Mouse (Mus musculus) spleen, adult 2 months (tissue): Measurements from ENCODE around the gene Adtrp. TPM values are rescaled to one million over a fixed set of nuclear protein-coding genes. Genes with fewer than 3 reads are reported as not detected.
A peak's percentile ranks its signal among the peaks of the same experiment; 100 is the strongest.

Experiments
- DNase-seq, 2 experiments: peaks; one replicate each; pipeline versions ENCODE4 v3.0.0 to v3.0.0-alpha.2; 2012 to 2021; ENCODE audit warnings: low spot score in 2 of 2, low read depth in 1 of 2
- H3K27ac ChIP-seq: fragments of 200-500 bp; 2 replicates; pipeline ENCODE4 v1.5.1; 2012; ENCODE audit warnings: low read length, inconsistent platforms; ENCODE audit not compliant: insufficient read depth
- H3K27me3 ChIP-seq: fragments of 200-500 bp; 2 replicates; pipeline ENCODE4 v1.6.1; 2012; ENCODE audit warnings: mild to moderate bottlenecking, moderate library complexity, low read length, inconsistent platforms; ENCODE audit not compliant: control insufficient read depth, insufficient read depth
- H3K36me3 ChIP-seq: fragments of 200-500 bp; 2 replicates; pipeline ENCODE4 v1.6.1; 2012; ENCODE audit warnings: mild to moderate bottlenecking, low read length, inconsistent platforms; ENCODE audit not compliant: control insufficient read depth, insufficient read depth
- H3K4me1 ChIP-seq: fragments of 200-500 bp; 2 replicates; pipeline ENCODE4 v1.6.1; 2011; ENCODE audit warnings: inconsistent platforms; ENCODE audit not compliant: control insufficient read depth, insufficient read depth, insufficient read length
- H3K4me3 ChIP-seq: fragments of 200-500 bp; 2 replicates; pipeline ENCODE4 v1.5.1; 2011; ENCODE audit warnings: mild to moderate bottlenecking, inconsistent platforms; ENCODE audit not compliant: insufficient read depth, insufficient read length; ENCODE audit errors: extremely low read depth
- CTCF ChIP-seq: fragments of 200-500 bp; IDR thresholded peaks from 2 replicates; pipeline ENCODE4 v1.5.1; 2011; ENCODE audit warnings: mild to moderate bottlenecking, inconsistent platforms; ENCODE audit not compliant: insufficient read depth, insufficient read length, insufficient replicate concordance; ENCODE audit errors: extremely low read depth
- POLR2A ChIP-seq: fragments of 200-500 bp; IDR thresholded peaks from 2 replicates; pipeline ENCODE4 v1.6.1; 2011; ENCODE audit warnings: low read depth, low read length, inconsistent platforms
- WGBS: fragments of 180-500 bp; shearing (Covaris S2); methylation state at CpG from one replicate; pipeline ENCODE4 v1.1.7; 2018; 5-methylcytosine and 5-hydroxymethylcytosine counted together
- polyA plus RNA-seq: library from polyadenylated mRNA; depleted of rRNA; stranded (reverse); fragments of >200 nt; gene quantifications from 2 replicates; pipeline ENCODE4 v1.2.3, GENCODE M21; 2012

The Adtrp gene
- polyA plus RNA-seq, 1 experiment = 1.6 TPM

- no peaks in the 10 kb centered on the region for H3K27me3 ChIP-seq
- no peak overlapping the region for H3K27ac ChIP-seq
- no peak for DNase-seq
- 75% methylated on average over 7 of the region's 7 CpGs for WGBS
- no peak overlapping the region for H3K4me3 ChIP-seq
- H3K36me3 ChIP-seq = no peaks in the 10 kb centered on the region
- H3K4me1 ChIP-seq = peaks cover 4% of the 10 kb centered on the region; the same call in 1 of the 2 replicates
- no peak for TF ChIP-seq POLR2A
- TF ChIP-seq CTCF = no peak
Observed at GRCm38 (mm10) chr13:41805138-41805820, 42.2 kb downstream of the Adtrp start.

- peak; percentile 37 to 73 for DNase-seq
- H3K4me1 ChIP-seq = peaks cover 4% of the 10 kb centered on the region; the same call in 1 of the 2 replicates
- H3K4me3 ChIP-seq = peak overlapping the region; percentile 17; the same call in 1 of the 2 replicates
- TF ChIP-seq POLR2A (no peak), CTCF (no peak)
- H3K27me3 ChIP-seq = no peaks in the 10 kb centered on the region
- no peak overlapping the region; the same call in 1 of the 2 replicates for H3K27ac ChIP-seq
- H3K36me3 ChIP-seq = no peaks in the 10 kb centered on the region
- WGBS = 5% methylated on average over 8 of the region's 8 CpGs
Observed at GRCm38 (mm10) chr13:41803656-41804265, 43.7 kb downstream of the Adtrp start.

- no peaks in the 10 kb centered on the region for H3K27me3 ChIP-seq
- 24% methylated on average over 8 of the region's 8 CpGs for WGBS
- TF ChIP-seq CTCF (no peak), POLR2A (no peak)
Observed at GRCm38 (mm10) chr13:41801177-41801636, 46.3 kb downstream of the Adtrp start.

GRCm38 (mm10) chr13:41792849-41793248 is 54.6 kb downstream of the Adtrp start:
- TF ChIP-seq POLR2A (no peak), CTCF (no peak)
- WGBS = 65% methylated on average over 6 of the region's 6 CpGs
- H3K27me3 ChIP-seq = no peaks in the 10 kb centered on the region
- H3K27ac ChIP-seq = no peak overlapping the region
- H3K4me3 ChIP-seq = no peak overlapping the region
- H3K36me3 ChIP-seq = no peaks in the 10 kb centered on the region
- no peak for DNase-seq
- no peaks in the 10 kb centered on the region; the same call in 1 of the 2 replicates for H3K4me1 ChIP-seq

More at GRCm38 (mm10) chr13:41801177-41801636, 46.3 kb downstream of the Adtrp start:
- DNase-seq = no peak
- Histone ChIP-seq H3K4me3 (no peak overlapping the region), H3K36me3 (no peaks in the 10 kb centered on the region), H3K27ac (no peak overlapping the region), H3K4me1 (peaks cover 4% of the 10 kb centered on the region; the same call in 1 of the 2 replicates)

GRCm38 (mm10) chr13:41787863-41788536 is 59.5 kb downstream of the Adtrp start:
- 7% methylated on average over 2 of the region's 2 CpGs for WGBS
- Histone ChIP-seq H3K4me1 (peaks cover 13% of the 10 kb centered on the region), H3K4me3 (no peak overlapping the region), H3K27ac (peak overlapping the region; percentile 67; the same call in 1 of the 2 replicates), H3K36me3 (no peaks in the 10 kb centered on the region), H3K27me3 (no peaks in the 10 kb centered on the region)
- peak in 1 of 2 experiments; percentile 26 for DNase-seq
- TF ChIP-seq POLR2A (no peak), CTCF (no peak)

- Histone ChIP-seq H3K27me3 (no peaks in the 10 kb centered on the region), H3K4me3 (no peak overlapping the region), H3K27ac (no peak overlapping the region), H3K4me1 (peaks cover 13% of the 10 kb centered on the region), H3K36me3 (no peaks in the 10 kb centered on the region)
- 73% methylated on average over 3 of the region's 3 CpGs for WGBS
- DNase-seq = no peak
- TF ChIP-seq POLR2A = no peak
- TF ChIP-seq CTCF = no peak
Observed at GRCm38 (mm10) chr13:41786640-41787039, 60.8 kb downstream of the Adtrp start.
